Mouse (Mus musculus): ENCODE data around the gene Tenm4.

DNA sequence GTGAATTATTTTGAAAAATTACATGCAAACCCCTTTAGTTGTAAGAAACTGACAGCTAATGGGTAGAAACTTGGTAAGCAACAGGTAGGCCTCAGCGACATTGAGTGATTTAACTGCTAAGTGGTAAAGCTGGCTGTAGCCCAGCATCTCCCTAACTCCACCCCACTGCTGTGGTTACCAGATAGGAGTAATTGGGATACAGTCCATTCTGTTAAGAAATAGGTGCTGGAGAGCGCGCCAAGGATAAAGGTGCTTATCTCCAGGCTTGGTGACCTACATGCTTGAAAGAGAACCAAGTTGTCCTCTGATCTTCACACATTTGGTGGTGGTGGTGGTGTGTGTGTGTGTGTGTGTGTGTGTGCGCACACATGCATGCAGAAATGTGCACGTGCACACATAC, 788.1 kb downstream of the Tenm4 start:
- TF ChIP-seq POLR2A (IDR thresholded peaks at IDR 0.05; ENCODE audit: low read depth, low read length), result no peak
- no peak for TF ChIP-seq CTCF (IDR thresholded peaks at IDR 0.05; ENCODE audit: extremely low read depth, insufficient read length, insufficient replicate concordance, low read depth, low read length)
